Mouse (Mus musculus) myocyte (in vitro differentiated cells): ENCODE data around the gene Rere. TPM values are rescaled to one million over a fixed set of nuclear protein-coding genes. Genes with fewer than 3 reads are reported as not detected.

Experiments used
- H3K27me3 ChIP-seq: one replicate; pipeline ENCODE4 v1.6.1; 2011; ENCODE audit not compliant: control insufficient read depth, insufficient read depth, insufficient read length
- H3K36me3 ChIP-seq: one replicate; pipeline ENCODE4 v1.6.1; 2011; ENCODE audit not compliant: control insufficient read depth, insufficient read depth
- H3K4me2 ChIP-seq: one replicate; pipeline ENCODE4 v1.6.1; 2011; ENCODE audit warnings: low read depth, control low read depth
- H3K4me3 ChIP-seq: one replicate; pipeline ENCODE4 v1.5.1; 2011; ENCODE audit warnings: mild to moderate bottlenecking, control low read depth, moderate library complexity
- H3K79me2 ChIP-seq: one replicate; pipeline ENCODE4 v1.6.1; 2011; ENCODE audit not compliant: control insufficient read depth, insufficient read depth
- H3ac ChIP-seq: one replicate; pipeline ENCODE4 v1.6.1; 2011; ENCODE audit not compliant: control insufficient read depth, insufficient read length
- CEBPB ChIP-seq: IDR thresholded peaks from 2 replicates; pipeline ENCODE4 v1.6.1; 2011; ENCODE audit warnings: mild to moderate bottlenecking, moderate library complexity; ENCODE audit not compliant: poor library complexity, insufficient read depth, severe bottlenecking
- E2F4 ChIP-seq: IDR thresholded peaks from one replicate; pipeline ENCODE4 v1.6.1; 2011; ENCODE audit warnings: mild to moderate bottlenecking, control low read depth, moderate library complexity; ENCODE audit not compliant: insufficient read depth
- MAX ChIP-seq: IDR thresholded peaks from one replicate; pipeline ENCODE4 v1.6.1; 2011; ENCODE audit warnings: low read depth, mild to moderate bottlenecking, control low read depth
- MYOD1 ChIP-seq, 3 experiments: IDR thresholded peaks; one replicate each; pipeline ENCODE4 v1.6.1; 2011; ENCODE audit warnings: control low read depth in 2 of 3, low read depth in 2 of 3, mild to moderate bottlenecking in 2 of 3, moderate library complexity in 1 of 3; ENCODE audit not compliant: insufficient read length in 2 of 3, control insufficient read depth in 1 of 3
- MYOG ChIP-seq, 3 experiments: IDR thresholded peaks; one replicate each; pipeline ENCODE4 v1.6.1; 2011; ENCODE audit warnings: control low read depth in 2 of 3, low read depth in 2 of 3, mild to moderate bottlenecking in 2 of 3; ENCODE audit not compliant: insufficient read length in 2 of 3, control insufficient read depth in 1 of 3, insufficient read depth in 1 of 3
- POLR2A ChIP-seq: IDR thresholded peaks from one replicate; pipeline ENCODE4 v1.6.1; 2011; ENCODE audit warnings: low read depth, mild to moderate bottlenecking, control low read depth, moderate library complexity; ENCODE audit not compliant: insufficient read length
- POLR2AphosphoS2 ChIP-seq: IDR thresholded peaks from one replicate; pipeline ENCODE4 v1.6.1; 2011; ENCODE audit warnings: low read depth, control low read depth; ENCODE audit not compliant: insufficient read length
- REST ChIP-seq: IDR thresholded peaks from one replicate; pipeline ENCODE4 v1.6.1; 2011; ENCODE audit warnings: mild to moderate bottlenecking, control low read depth, moderate library complexity; ENCODE audit not compliant: insufficient read depth, insufficient read length
- SRF ChIP-seq: IDR thresholded peaks from one replicate; pipeline ENCODE4 v1.6.1; 2011; ENCODE audit warnings: low read depth; ENCODE audit not compliant: control insufficient read depth, insufficient read length
- TCF12 ChIP-seq: IDR thresholded peaks from one replicate; pipeline ENCODE4 v1.6.1; 2011; ENCODE audit warnings: mild to moderate bottlenecking, control low read depth; ENCODE audit not compliant: poor library complexity, insufficient read depth, severe bottlenecking
- TCF3 ChIP-seq: IDR thresholded peaks from one replicate; pipeline ENCODE4 v1.6.1; 2011; ENCODE audit warnings: low read depth, control low read depth; ENCODE audit not compliant: insufficient read length
- USF1 ChIP-seq: IDR thresholded peaks from one replicate; pipeline ENCODE4 v1.6.1; 2011; ENCODE audit warnings: low read depth, mild to moderate bottlenecking, control low read depth, moderate library complexity
- polyA plus RNA-seq: library from polyadenylated mRNA; unstranded; fragments of >200 nt; fragmentation: generic; extraction: Trizol; gene quantifications from one replicate; pipeline ENCODE4 v1.2.1, GENCODE M21; 2012; ENCODE audit warnings: missing spikeins

The Rere gene
- polyA plus RNA-seq, 1 experiment: 34.0 TPM

GRCm38 (mm10) chr4:150374651-150375447 lies 93.4 kb downstream of the Rere start:
- peak overlapping the region; percentile 82 for H3K4me2 ChIP-seq
- H3ac ChIP-seq: no peak overlapping the region
- no peak overlapping the region for H3K4me3 ChIP-seq
- TF ChIP-seq E2F4 (no peak), TCF3 (no peak)
- no peaks in the 10 kb centered on the region for H3K36me3 ChIP-seq
- no peaks in the 10 kb centered on the region for H3K27me3 ChIP-seq
- H3K79me2 ChIP-seq: peaks cover 86% of the 10 kb centered on the region

DNA sequence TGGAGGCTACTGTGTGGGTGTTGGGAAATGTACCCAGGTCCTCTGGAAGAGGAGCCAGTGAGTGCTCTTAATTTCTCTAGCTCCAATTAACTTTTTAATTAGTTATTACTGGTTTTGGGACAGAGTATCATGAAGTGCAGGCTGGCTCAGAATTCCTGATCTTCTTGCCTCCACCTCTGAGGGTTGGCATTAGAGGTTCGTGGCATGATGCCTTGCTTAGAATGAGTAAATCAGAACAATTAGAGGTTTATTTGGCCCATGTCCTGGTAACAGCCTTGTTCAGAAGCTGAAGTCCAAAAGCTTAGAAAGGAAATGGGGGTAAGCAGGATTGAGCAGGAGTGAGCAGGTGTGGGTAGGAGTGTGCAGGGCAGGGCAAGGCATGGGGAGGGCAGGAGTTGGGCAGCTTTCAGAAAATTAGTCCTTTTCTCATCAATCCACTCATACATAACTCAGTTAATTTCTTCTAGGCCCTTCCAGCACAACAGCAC lies 94.0 kb downstream of the Rere start:
- no peak overlapping the region for H3K4me3 ChIP-seq
- TF ChIP-seq E2F4 (no peak), MYOG (IDR thresholded peaks at IDR 0.05; ENCODE audit: control insufficient read depth in 1 of 3, insufficient read depth in 1 of 3, insufficient read length in 2 of 3, low read depth in 2 of 3) (no peak), MYOD1 (IDR thresholded peaks at IDR 0.05; ENCODE audit: control insufficient read depth in 1 of 3, insufficient read length in 2 of 3, low read depth in 2 of 3) (no peak), TCF3 (no peak), TCF12 (no peak), MAX (no peak), POLR2A (no peak), POLR2AphosphoS2 (no peak), CEBPB (no peak), REST (no peak), USF1 (no peak), SRF (no peak)

GRCm38 (mm10) chr4:150379313-150379712 lies 97.9 kb downstream of the Rere start:
- H3K4me3 ChIP-seq: no peak overlapping the region
- no peaks in the 10 kb centered on the region for H3K36me3 ChIP-seq
- no peak overlapping the region for H3K4me2 ChIP-seq
- no peaks in the 10 kb centered on the region for H3K27me3 ChIP-seq
- H3K79me2 ChIP-seq: peaks cover 91% of the 10 kb centered on the region
- H3ac ChIP-seq: no peak overlapping the region
- TF ChIP-seq CEBPB: no peak
- peak in 1 of 3 experiments; percentile 63 for TF ChIP-seq MYOG (IDR thresholded peaks at IDR 0.05; ENCODE audit: control insufficient read depth in 1 of 3, insufficient read depth in 1 of 3, insufficient read length in 2 of 3, low read depth in 2 of 3)
- TF ChIP-seq POLR2AphosphoS2: no peak

More for the DNA sequence above, 94.0 kb downstream of the Rere start:
- H3K27me3 ChIP-seq: no peaks in the 10 kb centered on the region
- H3K79me2 ChIP-seq: peaks cover 86% of the 10 kb centered on the region
- no peak overlapping the region for H3ac ChIP-seq
- peak overlapping the region; percentile 82 for H3K4me2 ChIP-seq
- H3K36me3 ChIP-seq: no peaks in the 10 kb centered on the region

DNA sequence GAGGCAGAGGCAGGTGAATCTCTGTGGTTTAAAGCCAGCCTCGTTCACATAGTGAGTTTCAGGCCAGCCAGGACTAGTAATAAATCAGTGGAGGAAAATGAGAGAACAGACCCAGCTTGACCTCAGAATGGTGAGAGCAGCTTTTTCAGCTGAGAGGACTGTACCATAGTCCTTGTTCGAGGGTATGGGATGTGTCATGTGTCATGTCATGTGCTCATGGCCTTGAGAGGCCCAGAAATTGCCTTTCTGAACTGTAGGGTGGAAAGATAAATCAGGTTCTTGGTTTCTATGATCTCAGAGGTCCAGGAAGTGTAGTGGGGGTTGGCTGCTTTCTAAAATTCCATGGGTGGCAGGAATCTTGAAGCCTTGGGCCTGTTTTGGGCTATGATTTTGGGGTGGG lies 98.3 kb downstream of the Rere start:
- H3K36me3 ChIP-seq: no peaks in the 10 kb centered on the region
- H3K4me2 ChIP-seq: no peak overlapping the region
- H3K79me2 ChIP-seq: peaks cover 91% of the 10 kb centered on the region
- H3K4me3 ChIP-seq: no peak overlapping the region
- H3K27me3 ChIP-seq: no peaks in the 10 kb centered on the region
- H3ac ChIP-seq: no peak overlapping the region
- TF ChIP-seq SRF: no peak
- TF ChIP-seq E2F4: no peak
- no peak for TF ChIP-seq USF1
- TF ChIP-seq CEBPB: no peak
- TF ChIP-seq POLR2A: no peak
- no peak for TF ChIP-seq TCF12
- TF ChIP-seq REST: no peak
- TF ChIP-seq POLR2AphosphoS2: no peak
- no peak for TF ChIP-seq MYOG (IDR thresholded peaks at IDR 0.05; ENCODE audit: control insufficient read depth in 1 of 3, insufficient read depth in 1 of 3, insufficient read length in 2 of 3, low read depth in 2 of 3)
- no peak for TF ChIP-seq MAX
- TF ChIP-seq MYOD1 (IDR thresholded peaks at IDR 0.05; ENCODE audit: control insufficient read depth in 1 of 3, insufficient read length in 2 of 3, low read depth in 2 of 3): no peak
- TF ChIP-seq TCF3: no peak

- Histone ChIP-seq H3K79me2 (peaks cover 92% of the 10 kb centered on the region), H3K4me3 (no peak overlapping the region), H3K36me3 (no peaks in the 10 kb centered on the region), H3K27me3 (no peaks in the 10 kb centered on the region), H3ac (no peak overlapping the region), H3K4me2 (no peak overlapping the region)
- TF ChIP-seq CEBPB: no peak
- TF ChIP-seq TCF12: no peak
- no peak for TF ChIP-seq REST
- no peak for TF ChIP-seq MYOG (IDR thresholded peaks at IDR 0.05; ENCODE audit: control insufficient read depth in 1 of 3, insufficient read depth in 1 of 3, insufficient read length in 2 of 3, low read depth in 2 of 3)
- no peak for TF ChIP-seq MAX
- TF ChIP-seq E2F4: no peak
- no peak for TF ChIP-seq USF1
- TF ChIP-seq TCF3: no peak
- TF ChIP-seq SRF: no peak
- no peak for TF ChIP-seq POLR2AphosphoS2
- no peak for TF ChIP-seq POLR2A
Observed at GRCm38 (mm10) chr4:150380273-150380672, 98.8 kb downstream of the Rere start.
